Mouse (Mus musculus) lung, adult 2 months (tissue): ENCODE measurements around the gene Inhba.

Experiments
- CTCF ChIP-seq: fragments of 200-500 bp; IDR thresholded peaks from 2 replicates; pipeline ENCODE4 v1.5.1; 2011; ENCODE audit warnings: mild to moderate bottlenecking, low read length, control low read depth; ENCODE audit not compliant: insufficient read depth
- POLR2A ChIP-seq: fragments of 200-500 bp; IDR thresholded peaks from 2 replicates; pipeline ENCODE4 v1.6.1; 2011; ENCODE audit warnings: low read depth, mild to moderate bottlenecking, control low read depth, low read length, borderline replicate concordance; ENCODE audit errors: extremely low read depth

DNA sequence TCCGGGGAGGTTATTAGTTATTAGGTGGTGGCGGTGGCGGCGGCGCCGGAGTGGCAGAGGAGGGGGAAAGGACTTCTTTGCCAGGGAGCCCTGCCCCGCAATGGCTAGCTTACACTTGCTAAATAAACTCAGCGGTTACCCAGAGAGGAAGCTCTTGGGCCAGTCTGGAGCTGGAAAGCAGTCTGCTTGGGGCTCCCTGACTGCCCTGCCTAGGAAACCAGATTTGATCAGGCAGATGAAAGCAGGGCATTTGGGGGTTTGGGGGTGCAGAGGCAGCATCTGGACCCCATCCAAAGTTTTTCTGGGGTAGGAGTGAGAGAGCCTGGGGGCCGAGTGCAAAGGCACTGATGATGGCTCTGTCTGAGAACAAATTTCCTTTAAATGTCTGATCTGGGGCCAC lies 6.1 kb downstream of the Inhba start:
- no peak for TF ChIP-seq CTCF
- TF ChIP-seq POLR2A, result no peak
